In genomic region chr3:92150631-92151277, GRCm38 (mm10) we compare ENCODE assay signal across 9 mouse cellular contexts. TPM values are rescaled to one million over a fixed set of nuclear protein-coding genes. Genes with fewer than 3 reads are reported as not detected.
DNase-seq lines count a peak whose midpoint lies in the region; ATAC-seq and TF ChIP-seq lines count a peak whose summit lies in the region.
"Had no signal": no experiment of that assay in that cellular context is flagged by ENCODE, and none has a peak within 500 bp of the region (broad histone marks: within the 10 kb centered on the region; RNA-seq: fewer than 3 reads in every experiment).

No protein-coding gene starts in this region.

- H3K27ac ChIP-seq in limb, embryonic 10.5 days, result no peak overlapping the region
- H3K27ac ChIP-seq in midbrain, postnatal 0 days (ENCODE audit: low read depth, low read length), result no peak overlapping the region
- H3K27ac ChIP-seq: embryonic facial prominence, embryonic 15.5 days had no signal

- no peaks in the 10 kb centered on the region for H3K36me3 ChIP-seq in limb, embryonic 10.5 days
- no peaks in the 10 kb centered on the region for H3K36me3 ChIP-seq in midbrain, postnatal 0 days (ENCODE audit: insufficient read depth, low read length)
- H3K36me3 ChIP-seq: embryonic facial prominence, embryonic 15.5 days had no signal

- H3K9me3 ChIP-seq in limb, embryonic 10.5 days (replicated peaks), result no peaks in the 10 kb centered on the region
- H3K9me3 ChIP-seq in midbrain, postnatal 0 days (ENCODE audit: low read length), result no peaks in the 10 kb centered on the region
- H3K9me3 ChIP-seq: embryonic facial prominence, embryonic 15.5 days had no signal

- peak overlapping the region; percentile 9; the same call in 1 of the 2 replicates for H3K4me2 ChIP-seq in midbrain, postnatal 0 days (ENCODE audit: low read depth, low read length, poor library complexity, severe bottlenecking)
- H3K4me2 ChIP-seq: embryonic facial prominence, embryonic 15.5 days had no signal

- no peaks in the 10 kb centered on the region for H3K4me1 ChIP-seq in limb, embryonic 10.5 days
- H3K4me1 ChIP-seq in midbrain, postnatal 0 days (ENCODE audit: insufficient read depth, low read length), result no peaks in the 10 kb centered on the region
- H3K4me1 ChIP-seq: embryonic facial prominence, embryonic 15.5 days had no signal

- peak; percentile 43 for DNase-seq in ovary, postnatal 14 days (ENCODE audit: low spot score)
- no peak for DNase-seq in ovary, postnatal 10 days (ENCODE audit: low spot score)
- DNase-seq in c-Kit-positive CD71-positive TER-119-negative erythroid progenitor cells, embryonic 14.5 days (ENCODE audit: low read depth), result peak; percentile 22
- DNase-seq in kidney, adult 8-10 months, result peak; percentile 35 to 50
- peak; percentile 53 for DNase-seq in limb, embryonic 10.5 days (ENCODE audit: low spot score)
- DNase-seq in midbrain, postnatal 0 days (ENCODE audit: low spot score), result peak; percentile 91
- DNase-seq in T-cell, adult 2 months (ENCODE audit: low spot score), result no peak

- ATAC-seq in frontal cortex, adult (ENCODE audit: low TSS enrichment), result peak; percentile 95
- ATAC-seq in midbrain, postnatal 0 days (ENCODE audit: low FRiP score), result peak; percentile 93

- peak; percentile 93 for TF ChIP-seq CTCF in midbrain, postnatal 0 days (IDR thresholded peaks at IDR 0.05)

- 27% methylated on average over 8 of the region's 8 CpGs for WGBS in limb, embryonic 10.5 days
- WGBS in midbrain, postnatal 0 days, result 23% methylated on average over 8 of the region's 8 CpGs

- no peaks in the 10 kb centered on the region for H3K27me3 ChIP-seq in limb, embryonic 10.5 days (ENCODE audit: low read depth, poor library complexity, severe bottlenecking)
- H3K27me3 ChIP-seq in midbrain, postnatal 0 days (ENCODE audit: insufficient read depth, low read length), result no peaks in the 10 kb centered on the region
- H3K27me3 ChIP-seq: embryonic facial prominence, embryonic 15.5 days had no signal

- no peak overlapping the region for H3K9ac ChIP-seq in midbrain, postnatal 0 days (replicated peaks; ENCODE audit: low read length, poor library complexity, severe bottlenecking)
- H3K9ac ChIP-seq: embryonic facial prominence, embryonic 15.5 days had no signal

- H3K4me3 ChIP-seq in limb, embryonic 10.5 days, result no peak overlapping the region
- no peak overlapping the region for H3K4me3 ChIP-seq in midbrain, postnatal 0 days (ENCODE audit: low read depth, low read length)
- H3K4me3 ChIP-seq: embryonic facial prominence, embryonic 15.5 days had no signal

RNA-seq across cellular contexts. Expression of gene Lelp1, which starts 8.2 kb away (rescaled TPM):
- not detected in 2 replicates for polyA plus RNA-seq in limb, embryonic 10.5 days (2016; fragmentation: Nextera tagmentation; extraction: Ambion mirVana)
- not detected in 2 replicates for total RNA-seq in midbrain, postnatal 0 days (2014; rRNA removed)
- not detected in 2 replicates for polyA plus RNA-seq in midbrain, postnatal 0 days (2015; fragmentation: Nextera tagmentation; extraction: Ambion mirVana)
- polyA plus RNA-seq: embryonic facial prominence, embryonic 15.5 days had no signal

RNA-seq across cellular contexts. Expression of gene Prr9, which starts 27.0 kb away (rescaled TPM):
- polyA plus RNA-seq in limb, embryonic 10.5 days (2016; fragmentation: Nextera tagmentation; extraction: Ambion mirVana), result not detected in 2 replicates
- 0.33 TPM in 1 of 2 replicates, not detected in the other for total RNA-seq in midbrain, postnatal 0 days (2014; rRNA removed)
- polyA plus RNA-seq in midbrain, postnatal 0 days (2015; fragmentation: Nextera tagmentation; extraction: Ambion mirVana), result not detected in 2 replicates

Comparison
In these comparisons a context has a peak if more than half of its experiments do, and no peak if none do; other contexts are left out.
1. DNase-seq: peak in ovary, postnatal 14 days (single experiment), c-Kit-positive CD71-positive TER-119-negative erythroid progenitor cells, embryonic 14.5 days (single experiment), kidney, adult 8-10 months (2 of 2), limb, embryonic 10.5 days (single experiment) and midbrain, postnatal 0 days (single experiment); none in ovary, postnatal 10 days (single experiment) and T-cell, adult 2 months (single experiment).